18 mouse cellular contexts compared by ENCODE assay signal in genomic region chr6:38982656-38983055, GRCm38 (mm10).
DNase-seq lines count a peak whose midpoint lies in the region; ATAC-seq and TF ChIP-seq lines count a peak whose summit lies in the region.
"Had no signal": no experiment of that assay in that cellular context is flagged by ENCODE, and none has a peak within 500 bp of the region (broad histone marks: within the 10 kb centered on the region; RNA-seq: fewer than 3 reads in every experiment).

No protein-coding gene starts in this region.

- TF ChIP-seq RAD21 in MEL (IDR thresholded peaks at IDR 0.05; ENCODE audit: low read depth, low read length) = no peak

- no peaks in the 10 kb centered on the region for H3K79me2 ChIP-seq in MEL (ENCODE audit: control insufficient read depth, insufficient read depth, low read length, poor library complexity)

- H3K4me2 ChIP-seq in kidney, postnatal 0 days (ENCODE audit: low read length) = no peak overlapping the region
- H3K4me2 ChIP-seq: embryonic facial prominence, embryonic 12.5 days; forebrain, embryonic 15.5 days; heart, embryonic 13.5 days; hindbrain, embryonic 14.5 days had no signal

- no peak overlapping the region for H3K9ac ChIP-seq in kidney, postnatal 0 days (ENCODE audit: low read depth, low read length)
- H3K9ac ChIP-seq in MEL (ENCODE audit: control insufficient read depth, low read depth, low read length, poor library complexity, severe bottlenecking) = no peak overlapping the region
- H3K9ac ChIP-seq: embryonic facial prominence, embryonic 12.5 days; forebrain, embryonic 15.5 days; heart, embryonic 13.5 days; hindbrain, embryonic 14.5 days had no signal

- WGBS in kidney, adult 2 months = 46% methylated on average over 4 of the region's 4 CpGs
- WGBS in kidney, postnatal 0 days = 72% methylated on average over 4 of the region's 4 CpGs
- WGBS in limb, embryonic 10.5 days = 91% methylated on average over 4 of the region's 4 CpGs

- H3K27me3 ChIP-seq in kidney, adult 2 months (replicated peaks; ENCODE audit: control insufficient read depth, insufficient read depth, low read length) = no peaks in the 10 kb centered on the region
- no peaks in the 10 kb centered on the region for H3K27me3 ChIP-seq in kidney, postnatal 0 days (ENCODE audit: insufficient read depth, low read length)
- H3K27me3 ChIP-seq in MEL (ENCODE audit: control insufficient read depth in 1 of 2, insufficient read depth in 2 of 2, low read length in 2 of 2) = no peaks in the 10 kb centered on the region
- H3K27me3 ChIP-seq in limb, embryonic 10.5 days (ENCODE audit: low read depth, poor library complexity, severe bottlenecking) = no peaks in the 10 kb centered on the region
- H3K27me3 ChIP-seq: CH12.LX; embryonic facial prominence, embryonic 12.5 days; forebrain, embryonic 15.5 days; heart, embryonic 13.5 days had no signal

- no peak for ATAC-seq in kidney, postnatal 0 days (replicated peaks; ENCODE audit: low FRiP score, low read depth)
- peak; percentile 31; the same call in 1 of the 2 replicates for ATAC-seq in granulocyte monocyte progenitor cell, adult 5-6 weeks (replicated peaks; ENCODE audit: poor library complexity, severe bottlenecking)
- ATAC-seq: forebrain, embryonic 15.5 days had no signal

- peaks cover 13% of the 10 kb centered on the region; the same call in 1 of the 2 replicates for H3K4me1 ChIP-seq in kidney, adult 2 months (ENCODE audit: control insufficient read depth, insufficient read depth, low read length)
- 0 out of 2 replicates have a peak, but pooled peaks cover 12% of the 10 kb centered on the region for H3K4me1 ChIP-seq in kidney, postnatal 0 days (replicated peaks; ENCODE audit: insufficient read depth, low read length)
- peaks cover 3 to 23% of the 10 kb centered on the region in 2 experiments for H3K4me1 ChIP-seq in MEL (ENCODE audit: control insufficient read depth in 1 of 2, insufficient read depth in 2 of 2, low read length in 2 of 2)
- 0 out of 2 replicates have a peak, but pooled peaks cover 6% of the 10 kb centered on the region for H3K4me1 ChIP-seq in limb, embryonic 10.5 days
- H3K4me1 ChIP-seq: embryonic facial prominence, embryonic 12.5 days; forebrain, embryonic 15.5 days had no signal

- peak; percentile 59 for DNase-seq in kidney, adult 2 months
- no peak for DNase-seq in kidney, adult 11 months
- DNase-seq in kidney, postnatal 0 days (ENCODE audit: low spot score) = no peak
- DNase-seq in kidney, postnatal 25 days = no peak
- DNase-seq in MEL (ENCODE audit: low read depth, low spot score) = peak; percentile 51
- DNase-seq in cerebellum, adult 9-11 months = no peak
- DNase-seq in limb, embryonic 10.5 days (ENCODE audit: low spot score) = no peak
- DNase-seq: adrenal gland, adult 2 months; adrenal gland, postnatal 25 days; embryo, embryonic 11 days; gastrocnemius, postnatal 10 days; heart, postnatal 14 days had no signal

- no peaks in the 10 kb centered on the region for H3K9me3 ChIP-seq in kidney, postnatal 0 days (replicated peaks; ENCODE audit: low read length)
- H3K9me3 ChIP-seq in MEL (replicated peaks; ENCODE audit: insufficient read depth, low read length) = no peaks in the 10 kb centered on the region
- no peaks in the 10 kb centered on the region for H3K9me3 ChIP-seq in limb, embryonic 10.5 days (replicated peaks)
- H3K9me3 ChIP-seq: embryonic facial prominence, embryonic 12.5 days; forebrain, embryonic 15.5 days; heart, embryonic 13.5 days had no signal

- no peaks in the 10 kb centered on the region for H3K36me3 ChIP-seq in kidney, adult 2 months (ENCODE audit: control insufficient read depth, insufficient read depth, low read length)
- no peaks in the 10 kb centered on the region for H3K36me3 ChIP-seq in kidney, postnatal 0 days (ENCODE audit: insufficient read depth, low read length)
- H3K36me3 ChIP-seq in MEL (ENCODE audit: control insufficient read depth in 1 of 2, insufficient read depth in 2 of 2, low read length in 2 of 2) = peaks cover 0 to 11% of the 10 kb centered on the region in 2 experiments; a peak in 2 of 4 replicates
- no peaks in the 10 kb centered on the region for H3K36me3 ChIP-seq in limb, embryonic 10.5 days
- H3K36me3 ChIP-seq: embryonic facial prominence, embryonic 12.5 days; forebrain, embryonic 15.5 days; heart, embryonic 13.5 days had no signal

- H3K27ac ChIP-seq in kidney, adult 2 months (ENCODE audit: insufficient read depth, low read depth, low read length) = peak overlapping the region; percentile 98
- peak overlapping the region; percentile 62 for H3K27ac ChIP-seq in kidney, postnatal 0 days
- no peak overlapping the region for H3K27ac ChIP-seq in MEL (ENCODE audit: control insufficient read depth, low read depth, low read length)
- H3K27ac ChIP-seq in limb, embryonic 10.5 days = no peak overlapping the region
- H3K27ac ChIP-seq: embryonic facial prominence, embryonic 12.5 days; forebrain, embryonic 15.5 days; heart, embryonic 13.5 days; hindbrain, embryonic 14.5 days had no signal

- TF ChIP-seq CTCF in kidney, adult 2 months (conservative IDR thresholded peaks at IDR 0.05; ENCODE audit: insufficient read depth, insufficient read length, low read depth, low read length) = no peak
- TF ChIP-seq CTCF in kidney, postnatal 0 days (IDR thresholded peaks at IDR 0.05; ENCODE audit: low read depth) = no peak
- no peak for TF ChIP-seq CTCF in MEL (IDR thresholded peaks at IDR 0.05 in 2 of 3, conservative IDR thresholded peaks at IDR 0.05 in 1 of 3; ENCODE audit: control insufficient read depth in 1 of 3, insufficient read depth in 1 of 3, low read depth in 2 of 3, low read length in 3 of 3, poor library complexity in 1 of 3, severe bottlenecking in 1 of 3)

- H3K4me3 ChIP-seq in kidney, adult 2 months (ENCODE audit: insufficient read depth, low read depth, low read length) = no peak overlapping the region
- no peak overlapping the region for H3K4me3 ChIP-seq in kidney, postnatal 0 days (replicated peaks; ENCODE audit: low read depth, low read length)
- H3K4me3 ChIP-seq in MEL (ENCODE audit: control insufficient read depth in 1 of 2, insufficient read depth in 1 of 2, low read depth in 2 of 2, low read length in 2 of 2) = peak overlapping the region in 1 of 2 experiments; percentile 13; a peak in 1 of 4 replicates
- no peak overlapping the region for H3K4me3 ChIP-seq in limb, embryonic 10.5 days
- H3K4me3 ChIP-seq: embryonic facial prominence, embryonic 12.5 days; forebrain, embryonic 15.5 days; heart, embryonic 13.5 days had no signal

- TF ChIP-seq EP300 in MEL (IDR thresholded peaks at IDR 0.05; ENCODE audit: low read depth in 1 of 2, low read length in 2 of 2) = no peak

- TF ChIP-seq POLR2A in kidney, adult 2 months (IDR thresholded peaks at IDR 0.05; ENCODE audit: low read depth, low read length) = no peak
- TF ChIP-seq POLR2A in MEL (IDR thresholded peaks at IDR 0.05; ENCODE audit: control insufficient read depth in 1 of 2, insufficient read depth in 1 of 2, low read depth in 1 of 2, low read length in 2 of 2, poor library complexity in 1 of 2) = no peak

TF ChIP-seq in MEL, 35 proteins besides CTCF, POLR2A, EP300 and RAD21:
- no peak for TF ChIP-seq GATA1 (IDR thresholded peaks at IDR 0.05; ENCODE audit: low read depth, low read length)
- peak; percentile 60; the same call in 1 of the 2 replicates for TF ChIP-seq ELF1 (IDR thresholded peaks at IDR 0.05; ENCODE audit: low read depth, low read length)
- TF ChIP-seq RCOR1 (IDR thresholded peaks at IDR 0.05; ENCODE audit: low read depth, low read length) = no peak
TF ChIP-seq in MEL: peak in this region for 1.

Comparison
In these comparisons a context has a peak if more than half of its experiments do, and no peak if none do; other contexts are left out.
1. DNase-seq: peak in kidney, adult 2 months (single experiment) and MEL (single experiment); none in kidney, adult 11 months (single experiment), kidney, postnatal 0 days (single experiment), kidney, postnatal 25 days (0 of 2), cerebellum, adult 9-11 months (single experiment) and limb, embryonic 10.5 days (single experiment).
2. H3K27ac ChIP-seq: peak in kidney, adult 2 months (single experiment) and kidney, postnatal 0 days (single experiment); none in MEL (single experiment) and limb, embryonic 10.5 days (single experiment).